Mouse (Mus musculus) midbrain, embryonic 13.5 days (tissue): ENCODE results near the gene Pax8. TPM values are rescaled to one million over a fixed set of nuclear protein-coding genes. Genes with fewer than 3 reads are reported as not detected.

Experiments
- ATAC-seq: fragments of 200-750 bp; cut with Nextera tagmentation; 2 replicates; pipeline ENCODE4 v1.8.0; 2017; ENCODE audit warnings: mild to moderate bottlenecking, moderate TSS enrichment, moderate library complexity
- H3K27ac ChIP-seq: fragments of 300-500 bp; sonication (generic); 2 replicates; pipeline ENCODE4 v1.5.1; 2015; ENCODE audit warnings: inconsistent platforms, mild to moderate bottlenecking, moderate library complexity
- H3K27me3 ChIP-seq: fragments of 300-500 bp; sonication (generic); 2 replicates; pipeline ENCODE4 v1.6.1; 2015; ENCODE audit warnings: mild to moderate bottlenecking, inconsistent platforms
- H3K36me3 ChIP-seq: fragments of 300-500 bp; sonication (generic); 2 replicates; pipeline ENCODE4 v1.6.1; 2015; ENCODE audit warnings: mild to moderate bottlenecking, inconsistent platforms
- H3K4me1 ChIP-seq: fragments of 300-500 bp; sonication (generic); replicated peaks from 2 replicates; pipeline ENCODE4 v1.6.1; 2015; ENCODE audit warnings: inconsistent platforms
- H3K4me2 ChIP-seq: fragments of 300-500 bp; sonication (generic); replicated peaks from 2 replicates; pipeline ENCODE4 v1.6.1; 2015; ENCODE audit warnings: moderate library complexity, mild to moderate bottlenecking, inconsistent platforms
- H3K4me3 ChIP-seq: fragments of 300-500 bp; sonication (generic); replicated peaks from 2 replicates; pipeline ENCODE4 v1.5.1; 2015; ENCODE audit warnings: mild to moderate bottlenecking, inconsistent platforms
- H3K9ac ChIP-seq: fragments of 300-500 bp; sonication (generic); replicated peaks from 2 replicates; pipeline ENCODE4 v1.6.1; 2015; ENCODE audit warnings: mild to moderate bottlenecking, inconsistent platforms
- H3K9me3 ChIP-seq: fragments of 300-500 bp; sonication (generic); 2 replicates; pipeline ENCODE4 v1.6.1; 2016; ENCODE audit warnings: mild to moderate bottlenecking, inconsistent platforms
- WGBS: fragments of 180-500 bp; shearing (Covaris S2); methylation state at CpG from one replicate; pipeline ENCODE4 v1.1.7; 2015; 5-methylcytosine and 5-hydroxymethylcytosine counted together
- polyA plus RNA-seq: library from polyadenylated mRNA; unstranded; fragments of >200 nt; fragmentation: Nextera tagmentation; extraction: Ambion mirVana; gene quantifications from 2 replicates; pipeline ENCODE4 v1.2.1, GENCODE M21; 2015

Pax8 gene
- polyA plus RNA-seq, 1 experiment from 2014 or later = 5.9 TPM

- WGBS = 13% methylated on average over 12 of the region's 12 CpGs
- peak; percentile 95 for ATAC-seq
- H3K4me1 ChIP-seq = peaks cover 17% of the 10 kb centered on the region
- H3K4me3 ChIP-seq = no peak overlapping the region
- no peaks in the 10 kb centered on the region for H3K9me3 ChIP-seq
- H3K27me3 ChIP-seq = peaks cover 39% of the 10 kb centered on the region
- no peaks in the 10 kb centered on the region for H3K36me3 ChIP-seq
- H3K9ac ChIP-seq = no peak overlapping the region
- peak overlapping the region; percentile 41; the same call in 1 of the 2 replicates for H3K27ac ChIP-seq
- H3K4me2 ChIP-seq = peak overlapping the region; percentile 14
These were observed 47.3 kb downstream of the Pax8 start for GRCm38 (mm10) chr2:24427866-24428675.

GRCm38 (mm10) chr2:24425630-24426029 lies 49.8 kb downstream of the Pax8 start:
- no peak overlapping the region for H3K9ac ChIP-seq
- H3K4me1 ChIP-seq = peaks cover 17% of the 10 kb centered on the region
- no peaks in the 10 kb centered on the region for H3K9me3 ChIP-seq
- WGBS = 87% methylated on average over 2 of the region's 2 CpGs
- ATAC-seq = no peak
- H3K4me2 ChIP-seq = no peak overlapping the region
- H3K4me3 ChIP-seq = no peak overlapping the region
- H3K36me3 ChIP-seq = no peaks in the 10 kb centered on the region
- H3K27ac ChIP-seq = no peak overlapping the region
- H3K27me3 ChIP-seq = peaks cover 25% of the 10 kb centered on the region

GRCm38 (mm10) chr2:24422815-24423214 lies 52.6 kb downstream of the Pax8 start:
- WGBS = 82% methylated on average over 3 of the region's 3 CpGs

GRCm38 (mm10) chr2:24421211-24421863 lies 54.1 kb downstream of the Pax8 start:
- Histone ChIP-seq H3K9ac (no peak overlapping the region), H3K4me2 (no peak overlapping the region), H3K9me3 (no peaks in the 10 kb centered on the region), H3K27me3 (peaks cover 30% of the 10 kb centered on the region), H3K27ac (no peak overlapping the region), H3K36me3 (no peaks in the 10 kb centered on the region), H3K4me1 (peaks cover 9% of the 10 kb centered on the region), H3K4me3 (no peak overlapping the region)
- WGBS = 93% methylated on average over 6 of the region's 6 CpGs
- ATAC-seq = no peak

More at GRCm38 (mm10) chr2:24422815-24423214, 52.6 kb downstream of the Pax8 start:
- no peak for ATAC-seq
- Histone ChIP-seq H3K4me2 (no peak overlapping the region), H3K9me3 (no peaks in the 10 kb centered on the region), H3K27me3 (peaks cover 22% of the 10 kb centered on the region; the same call in 1 of the 2 replicates), H3K36me3 (no peaks in the 10 kb centered on the region), H3K9ac (no peak overlapping the region), H3K4me3 (no peak overlapping the region), H3K4me1 (peaks cover 5% of the 10 kb centered on the region), H3K27ac (no peak overlapping the region)

GRCm38 (mm10) chr2:24417564-24417963 lies 57.8 kb downstream of the Pax8 start:
- H3K4me2 ChIP-seq = no peak overlapping the region
- no peaks in the 10 kb centered on the region for H3K36me3 ChIP-seq
- no peaks in the 10 kb centered on the region for H3K9me3 ChIP-seq
- 0 out of 2 replicates have a peak overlapping the region, but pooled peaks have one; percentile 41 for H3K27ac ChIP-seq
- peaks cover 13% of the 10 kb centered on the region for H3K27me3 ChIP-seq
- H3K4me1 ChIP-seq = peaks cover 21% of the 10 kb centered on the region
- 90% methylated on average over 4 of the region's 4 CpGs for WGBS
- H3K4me3 ChIP-seq = no peak overlapping the region
- ATAC-seq = no peak
- H3K9ac ChIP-seq = no peak overlapping the region

GRCm38 (mm10) chr2:24417106-24417505 lies 58.3 kb downstream of the Pax8 start:
- H3K4me1 ChIP-seq = peaks cover 21% of the 10 kb centered on the region
- H3K36me3 ChIP-seq = no peaks in the 10 kb centered on the region
- H3K27me3 ChIP-seq = peaks cover 13% of the 10 kb centered on the region
- no peak overlapping the region for H3K4me2 ChIP-seq
- H3K9me3 ChIP-seq = no peaks in the 10 kb centered on the region
- H3K9ac ChIP-seq = no peak overlapping the region
- no peak overlapping the region for H3K4me3 ChIP-seq
- peak overlapping the region; percentile 41 for H3K27ac ChIP-seq
- WGBS = 12% methylated on average over 2 of the region's 2 CpGs
- ATAC-seq = peak; percentile 28

GRCm38 (mm10) chr2:24416668-24417067 lies 58.7 kb downstream of the Pax8 start:
- ATAC-seq = peak; percentile 80
- peak overlapping the region; percentile 41; the same call in 1 of the 2 replicates for H3K27ac ChIP-seq
- H3K4me3 ChIP-seq = no peak overlapping the region
- no peak overlapping the region for H3K4me2 ChIP-seq
- peaks cover 21% of the 10 kb centered on the region for H3K4me1 ChIP-seq
- no peaks in the 10 kb centered on the region for H3K9me3 ChIP-seq
- peaks cover 13% of the 10 kb centered on the region for H3K27me3 ChIP-seq
- 3% methylated on average over 9 of the region's 9 CpGs for WGBS
- no peak overlapping the region; the same call in 1 of the 2 replicates for H3K9ac ChIP-seq
- no peaks in the 10 kb centered on the region for H3K36me3 ChIP-seq

GRCm38 (mm10) chr2:24413677-24414076 lies 61.7 kb downstream of the Pax8 start:
- WGBS = 63% methylated on average over 4 of the region's 4 CpGs
- Histone ChIP-seq H3K9ac (no peak overlapping the region), H3K27ac (no peak overlapping the region), H3K4me2 (no peak overlapping the region), H3K4me1 (peaks cover 21% of the 10 kb centered on the region), H3K9me3 (no peaks in the 10 kb centered on the region), H3K36me3 (no peaks in the 10 kb centered on the region), H3K4me3 (no peak overlapping the region), H3K27me3 (peaks cover 16% of the 10 kb centered on the region)
- ATAC-seq = no peak

- Histone ChIP-seq H3K9me3 (no peaks in the 10 kb centered on the region), H3K27ac (no peak overlapping the region), H3K36me3 (no peaks in the 10 kb centered on the region), H3K4me3 (no peak overlapping the region), H3K9ac (no peak overlapping the region), H3K4me2 (no peak overlapping the region), H3K27me3 (peaks cover 13% of the 10 kb centered on the region), H3K4me1 (peaks cover 22% of the 10 kb centered on the region)
- WGBS = 74% methylated on average over 3 of the region's 3 CpGs
- no peak for ATAC-seq
These were observed 62.2 kb downstream of the Pax8 start for GRCm38 (mm10) chr2:24413172-24413571.

- H3K36me3 ChIP-seq = no peaks in the 10 kb centered on the region
- peaks cover 26% of the 10 kb centered on the region for H3K4me1 ChIP-seq
- H3K9ac ChIP-seq = no peak overlapping the region
- H3K4me2 ChIP-seq = no peak overlapping the region
- WGBS = 0% methylated on average over 2 of the region's 2 CpGs
- H3K9me3 ChIP-seq = no peaks in the 10 kb centered on the region
- peak; percentile 65 for ATAC-seq
- H3K4me3 ChIP-seq = no peak overlapping the region
- H3K27ac ChIP-seq = no peak overlapping the region
- peaks cover 19% of the 10 kb centered on the region for H3K27me3 ChIP-seq
These were observed 66.2 kb downstream of the Pax8 start for GRCm38 (mm10) chr2:24409166-24409565.

- Histone ChIP-seq H3K4me3 (no peak overlapping the region), H3K36me3 (no peaks in the 10 kb centered on the region), H3K27ac (no peak overlapping the region), H3K9ac (no peak overlapping the region), H3K4me1 (peaks cover 16% of the 10 kb centered on the region), H3K27me3 (peaks cover 19% of the 10 kb centered on the region), H3K4me2 (no peak overlapping the region), H3K9me3 (no peaks in the 10 kb centered on the region)
- no peak for ATAC-seq
- 14% methylated on average over 4 of the region's 4 CpGs for WGBS
These were observed 67.5 kb downstream of the Pax8 start for GRCm38 (mm10) chr2:24407701-24408485.
